In the genomic region with DNA sequence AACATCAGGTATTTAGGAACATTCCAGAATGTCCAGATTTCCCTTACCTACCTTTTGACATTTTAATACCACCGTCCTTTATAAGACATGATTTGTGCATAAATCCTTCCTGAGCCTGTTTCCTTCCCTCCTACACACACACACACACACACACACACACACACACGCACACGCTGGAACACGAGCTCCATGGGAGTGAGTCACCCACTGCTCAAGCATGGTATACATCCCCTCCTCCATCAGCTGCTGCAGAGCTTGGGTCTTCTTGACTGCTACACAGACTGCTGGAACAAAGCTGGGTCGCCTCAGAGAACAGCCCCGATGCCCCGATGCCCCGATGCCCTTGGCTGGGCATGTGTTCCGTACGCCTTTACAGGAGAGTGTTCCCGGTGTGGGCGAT, we compare ENCODE assay signal across 23 mouse cellular contexts. TPM values are rescaled to one million over a fixed set of nuclear protein-coding genes. Genes with fewer than 3 reads are reported as not detected.
DNase-seq lines count a peak whose midpoint lies in the region; TF ChIP-seq lines count a peak whose summit lies in the region.
"Had no signal": no experiment of that assay in that cellular context is flagged by ENCODE, and none has a peak within 500 bp of the region (broad histone marks: within the 10 kb centered on the region; RNA-seq: fewer than 3 reads in every experiment).

No protein-coding gene starts in this region.

- H3K27ac ChIP-seq in kidney, adult 2 months (ENCODE audit: insufficient read depth, low read depth, low read length), result no peak overlapping the region
- H3K27ac ChIP-seq: forebrain, embryonic 12.5 days; hindbrain, embryonic 15.5 days; limb, embryonic 13.5 days; liver, embryonic 12.5 days; midbrain, embryonic 12.5 days; neural tube, embryonic 15.5 days; stomach, postnatal 0 days had no signal

- no peak overlapping the region for H3K4me3 ChIP-seq in kidney, adult 2 months (ENCODE audit: insufficient read depth, low read depth, low read length)
- H3K4me3 ChIP-seq: forebrain, embryonic 12.5 days; hindbrain, embryonic 15.5 days; limb, embryonic 13.5 days; liver, embryonic 12.5 days; midbrain, embryonic 12.5 days; neural tube, embryonic 15.5 days had no signal

- TF ChIP-seq POLR2A in kidney, adult 2 months (IDR thresholded peaks at IDR 0.05; ENCODE audit: low read depth, low read length), result no peak

- 71% methylated on average over 12 of the region's 12 CpGs for WGBS in kidney, adult 2 months

- H3K27me3 ChIP-seq in kidney, adult 2 months (replicated peaks; ENCODE audit: control insufficient read depth, insufficient read depth, low read length), result no peaks in the 10 kb centered on the region
- H3K27me3 ChIP-seq: forebrain, embryonic 12.5 days; hindbrain, embryonic 15.5 days; limb, embryonic 13.5 days; liver, embryonic 12.5 days; midbrain, embryonic 12.5 days; neural tube, embryonic 15.5 days had no signal

- H3K36me3 ChIP-seq in kidney, adult 2 months (ENCODE audit: control insufficient read depth, insufficient read depth, low read length), result no peaks in the 10 kb centered on the region
- H3K36me3 ChIP-seq: hindbrain, embryonic 15.5 days had no signal

- no peak for TF ChIP-seq CTCF in kidney, adult 2 months (conservative IDR thresholded peaks at IDR 0.05; ENCODE audit: insufficient read depth, insufficient read length, low read depth, low read length)

- H3K4me1 ChIP-seq in kidney, adult 2 months (ENCODE audit: control insufficient read depth, insufficient read depth, low read length), result no peaks in the 10 kb centered on the region
- H3K4me1 ChIP-seq: hindbrain, embryonic 15.5 days; limb, embryonic 13.5 days; midbrain, embryonic 12.5 days; neural tube, embryonic 15.5 days had no signal

- DNase-seq in layer of hippocampus, adult 9-11 months, result peak; percentile 66
- no peak for DNase-seq in layer of hippocampus, adult 18-20 months (ENCODE audit: low spot score in 2 of 2)
- peak; percentile 60 for DNase-seq in right cerebral cortex, postnatal 14 days
- DNase-seq in right cerebral cortex, postnatal 4 days, result no peak
- DNase-seq in brain, adult 2 months (ENCODE audit: low read depth, low spot score), result peak; percentile 93
- DNase-seq in kidney, adult 2 months, result no peak
- no peak for DNase-seq in spleen, postnatal 10 days (ENCODE audit: low spot score in 2 of 2)
- DNase-seq: adrenal gland, adult 8-10 months; gastrocnemius, postnatal 10 days; kidney, adult 8-10 months; kidney, postnatal 10 days; lung, adult 2 months; lung, postnatal 14 days had no signal

RNA-seq across cellular contexts. Expression of a gene that starts 13.5 kb away (rescaled TPM):
- total RNA-seq in layer of hippocampus, adult 18-20 months (2021), result 10 to 100 TPM; 56.7 to 61.7 TPM
- polyA plus RNA-seq in kidney, adult 2 months (2012; rRNA removed), result 0.22 and 0.30 TPM in 2 replicates

RNA-seq across cellular contexts. Expression of a gene that starts 40.7 kb away (rescaled TPM):
- 10 to 100 TPM; 42.6 to 44.8 TPM for total RNA-seq in layer of hippocampus, adult 18-20 months (2021)
- 38.8 and 42.7 TPM in 2 replicates for polyA plus RNA-seq in kidney, adult 2 months (2012; rRNA removed)

RNA-seq across cellular contexts. Expression of a gene that starts 48.0 kb away (rescaled TPM):
- 1 to 10 TPM; 5.2 to 7.0 TPM for total RNA-seq in layer of hippocampus, adult 18-20 months (2021)
- 1.3 and 665 TPM in 2 replicates for polyA plus RNA-seq in kidney, adult 2 months (2012; rRNA removed)
- total RNA-seq: granulocyte monocyte progenitor cell, adult 5-6 weeks; hematopoietic stem cell, adult 5-6 weeks; megakaryocyte progenitor cell, adult 5-6 weeks had no signal

Comparison
In these comparisons a context has a peak if more than half of its experiments do, and no peak if none do; other contexts are left out.
1. DNase-seq: peak in layer of hippocampus, adult 9-11 months (single experiment), right cerebral cortex, postnatal 14 days (single experiment) and brain, adult 2 months (single experiment); none in layer of hippocampus, adult 18-20 months (0 of 2), right cerebral cortex, postnatal 4 days (single experiment), kidney, adult 2 months (single experiment) and spleen, postnatal 10 days (0 of 2).